Mouse (Mus musculus): Measurements from ENCODE around the gene Zxdb.
"Not testable (repeated sequence)": the region's sequence is repeated elsewhere in the genome, so short reads cannot be mapped to it uniquely, and the experiment has no call there.

Gene Zxdb
- long read RNA-seq, experiment 1: 0 reads
- long read RNA-seq, experiment 2: 0 reads

DNA sequence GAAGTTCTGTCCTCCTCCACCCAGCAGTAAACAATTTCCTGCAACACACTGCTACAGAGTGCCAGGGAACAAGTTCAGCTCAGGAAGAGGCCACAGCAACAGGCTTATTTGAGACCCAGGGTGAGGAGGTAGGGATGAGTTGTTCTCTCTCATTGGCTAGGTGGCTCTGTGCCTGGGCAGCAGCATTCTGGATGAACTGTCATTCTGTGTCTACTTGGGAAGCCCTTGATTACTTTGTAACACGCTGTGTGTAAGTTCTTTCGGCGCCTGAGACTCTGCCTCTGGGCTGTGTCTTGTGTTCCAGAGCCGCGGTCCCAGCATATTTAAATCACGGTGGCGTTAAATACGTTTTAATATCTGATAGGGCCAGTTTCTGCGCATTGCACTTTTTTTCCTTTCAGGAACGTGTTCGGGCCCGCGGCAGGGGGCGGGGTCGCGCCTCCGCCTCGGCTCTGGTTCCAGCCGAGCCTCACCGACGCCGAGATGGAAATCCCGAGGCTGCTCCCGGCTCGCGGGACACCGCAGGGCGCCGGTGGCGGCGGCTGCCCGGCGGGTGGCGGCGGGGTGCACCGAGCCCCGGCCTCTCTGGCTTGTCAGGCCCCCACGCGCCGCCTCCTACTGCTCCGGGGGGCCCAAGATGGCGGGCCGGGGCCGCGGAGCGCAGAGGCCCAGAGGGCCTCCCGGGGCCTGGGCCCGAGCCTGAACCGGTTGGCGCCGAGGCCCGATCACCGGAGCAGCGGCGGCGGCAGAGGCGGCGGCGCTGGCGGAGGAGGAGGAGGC lies at the start of gene Zxdb:
Gene Zxdb (plus strand): TSS at position 378 of the 780 bp plus-strand sequence.
- intact Hi-C loops (cut with DNase I): not testable (repeated sequence)

DNA sequence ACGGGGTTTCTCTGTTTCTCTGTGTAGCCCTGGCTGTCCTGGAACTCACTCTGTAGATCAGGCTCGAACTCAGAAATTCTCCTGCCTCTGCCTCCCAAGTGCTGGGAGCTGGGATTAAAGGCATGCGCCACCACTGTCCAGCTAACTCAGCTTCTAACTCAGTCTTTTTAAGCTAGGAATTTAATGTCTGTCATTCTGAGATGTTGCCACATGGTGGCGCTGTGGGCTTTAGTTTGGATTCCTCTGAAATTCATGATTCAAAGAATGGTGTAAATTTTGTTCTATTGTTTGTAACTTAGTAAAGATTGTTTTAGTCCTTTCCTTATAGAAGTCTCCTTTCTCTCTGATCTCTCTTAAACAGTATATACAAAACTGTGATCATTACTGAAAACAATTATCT lies 49.4 kb upstream of the Zxdb start:
- intact Hi-C loops (cut with DNase I): no loop called here

DNA sequence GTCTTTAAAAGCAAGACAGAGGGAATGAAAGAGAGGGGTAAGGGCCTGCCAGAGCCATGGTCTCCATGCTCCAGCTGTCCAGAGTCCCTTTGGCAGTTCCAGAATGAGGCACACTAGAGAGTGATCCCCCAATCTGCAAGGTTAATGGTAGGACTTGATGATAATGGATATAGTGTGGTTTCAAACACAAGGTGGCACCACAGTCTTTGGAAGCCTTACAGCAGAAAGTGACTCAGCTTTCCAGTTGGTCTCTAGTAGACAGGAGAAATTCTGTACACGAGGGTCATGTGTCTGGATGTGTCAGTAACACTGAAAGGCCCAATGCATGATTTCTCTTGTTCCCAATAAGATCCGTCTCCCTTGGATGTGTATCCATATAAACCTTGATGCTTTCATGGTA lies 42.8 kb upstream of the Zxdb start:
- intact Hi-C loops (cut with DNase I): not testable (repeated sequence)

DNA sequence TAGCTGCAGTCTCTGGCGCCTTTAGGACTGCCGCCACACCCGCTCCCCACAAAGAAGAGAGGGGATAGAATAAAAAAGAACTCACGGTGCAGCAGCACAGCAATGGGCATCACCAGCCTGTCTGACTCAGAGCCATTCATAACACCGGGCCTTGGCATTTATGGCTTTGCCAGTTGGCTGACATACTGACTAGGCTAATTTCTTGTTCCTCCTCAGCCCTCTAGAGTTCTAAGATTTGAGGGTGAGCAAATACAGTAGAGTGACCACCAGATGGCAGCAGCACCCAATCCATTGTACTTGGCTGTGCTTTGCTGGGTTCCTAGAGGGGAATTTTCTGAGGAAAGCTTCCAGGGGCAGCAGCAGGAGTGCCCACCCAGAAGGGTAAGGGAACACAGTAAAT lies 34.8 kb upstream of the Zxdb start:
- intact Hi-C loops (cut with DNase I): not testable (repeated sequence)

DNA sequence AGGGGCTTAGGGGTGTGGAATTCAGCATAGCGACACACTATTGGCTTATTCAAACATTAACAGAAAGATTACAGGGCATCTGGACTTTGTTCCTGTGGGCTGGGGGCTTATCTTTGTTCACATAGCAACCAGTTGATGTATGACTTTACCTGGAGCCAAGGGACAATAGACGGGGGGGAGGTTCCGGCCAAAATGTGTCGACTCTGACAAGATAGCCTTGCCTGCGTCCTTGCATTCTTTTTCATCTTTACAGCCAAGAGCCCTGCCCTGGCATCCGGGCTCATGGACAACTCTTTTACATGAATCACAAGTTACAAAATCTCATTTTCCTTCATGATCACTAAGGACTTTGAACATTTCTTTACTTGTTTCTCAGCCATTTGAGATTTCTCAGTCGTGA lies 17.7 kb upstream of the Zxdb start:
- intact Hi-C loops (cut with DNase I): not testable (repeated sequence)

DNA sequence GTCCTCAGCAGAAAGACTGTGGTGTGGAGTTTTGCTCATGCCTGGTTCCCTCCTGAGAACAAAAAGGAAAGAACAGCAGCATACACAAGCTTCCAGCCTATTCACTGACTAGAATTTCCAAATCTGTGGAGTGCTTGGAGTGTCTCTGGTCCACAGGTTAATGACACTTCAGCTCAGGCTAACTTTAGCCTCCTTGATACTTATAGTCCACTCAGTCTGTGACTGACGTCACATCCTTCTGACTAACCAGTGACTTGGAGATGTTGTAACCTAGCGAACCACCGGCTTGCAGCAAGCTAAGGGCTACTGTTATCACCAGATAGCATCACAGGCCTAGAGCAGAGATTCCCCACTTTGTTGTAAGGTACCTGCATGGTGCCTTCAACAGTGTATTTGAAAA lies 14.6 kb upstream of the Zxdb start:
- intact Hi-C loops (cut with DNase I): not testable (repeated sequence)

DNA sequence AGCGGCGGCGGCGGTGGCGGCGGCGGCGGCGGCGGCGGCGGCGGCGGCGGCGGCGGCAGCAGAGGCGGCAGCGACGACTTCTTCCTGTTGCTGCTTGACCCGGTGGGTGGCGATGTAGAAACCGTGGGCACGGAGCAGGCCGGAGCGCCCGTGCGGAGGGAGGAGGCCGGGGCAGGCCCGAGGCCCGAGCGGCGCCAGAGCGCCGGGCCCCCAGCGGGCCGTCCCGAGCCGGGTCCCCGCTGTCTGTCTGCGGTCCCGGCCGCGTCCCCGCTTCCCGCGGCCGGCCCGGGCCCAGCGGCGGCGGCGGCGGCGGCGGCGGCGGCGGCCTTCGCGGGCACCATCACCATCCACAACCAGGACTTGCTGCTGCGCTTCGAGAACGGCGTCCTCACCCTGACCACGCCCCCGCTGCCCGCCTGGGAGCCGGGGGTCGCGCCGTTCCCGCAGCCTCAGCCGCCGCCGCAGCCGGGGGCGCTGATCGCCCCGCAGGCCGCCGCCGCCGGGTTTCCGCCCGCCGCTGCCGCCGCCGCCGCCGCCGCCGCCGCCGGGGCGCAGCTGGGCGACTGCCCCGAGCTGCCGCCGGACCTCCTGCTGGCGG lies 702 bp downstream of the Zxdb start:
- intact Hi-C loops (cut with DNase I): not testable (repeated sequence)

DNA sequence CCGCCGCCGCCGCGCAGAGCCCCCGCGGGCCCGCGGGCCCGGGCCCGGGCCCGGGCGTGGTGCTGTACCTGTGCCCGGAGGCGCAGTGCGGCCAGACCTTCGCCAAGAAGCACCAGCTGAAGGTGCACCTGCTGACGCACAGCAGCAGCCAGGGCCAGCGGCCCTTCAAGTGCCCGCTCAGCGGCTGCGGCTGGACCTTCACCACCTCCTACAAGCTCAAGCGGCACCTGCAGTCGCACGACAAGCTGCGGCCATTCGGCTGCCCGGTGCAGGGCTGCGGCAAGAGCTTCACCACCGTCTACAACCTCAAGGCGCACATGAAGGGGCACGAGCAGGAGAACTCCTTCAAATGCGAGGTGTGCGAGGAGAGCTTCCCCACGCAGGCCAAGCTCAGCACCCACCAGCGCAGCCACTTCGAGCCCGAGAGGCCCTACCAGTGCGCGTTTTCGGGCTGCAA lies 1.3 kb downstream of the Zxdb start:
- intact Hi-C loops (cut with DNase I): not testable (repeated sequence)

DNA sequence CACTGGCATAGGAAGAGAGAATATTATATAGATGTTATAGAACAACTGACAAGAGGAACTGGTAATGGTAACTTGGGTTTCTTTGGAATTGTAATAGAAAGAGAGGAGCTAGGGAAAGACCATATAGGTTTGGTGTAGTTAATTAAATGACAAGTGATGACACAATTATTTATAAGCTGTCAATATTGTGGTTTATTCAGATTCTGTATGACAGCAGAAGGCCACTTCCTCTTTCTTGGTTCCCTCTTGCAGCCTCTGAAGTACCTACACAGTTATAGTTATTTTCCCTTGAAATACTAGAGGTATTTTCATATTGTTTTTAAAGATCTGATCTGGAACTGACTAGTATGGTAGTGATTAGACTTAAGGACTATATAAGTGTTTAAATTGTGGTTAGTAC lies 7.2 kb downstream of the Zxdb start:
- intact Hi-C loops (cut with DNase I): no loop called here

DNA sequence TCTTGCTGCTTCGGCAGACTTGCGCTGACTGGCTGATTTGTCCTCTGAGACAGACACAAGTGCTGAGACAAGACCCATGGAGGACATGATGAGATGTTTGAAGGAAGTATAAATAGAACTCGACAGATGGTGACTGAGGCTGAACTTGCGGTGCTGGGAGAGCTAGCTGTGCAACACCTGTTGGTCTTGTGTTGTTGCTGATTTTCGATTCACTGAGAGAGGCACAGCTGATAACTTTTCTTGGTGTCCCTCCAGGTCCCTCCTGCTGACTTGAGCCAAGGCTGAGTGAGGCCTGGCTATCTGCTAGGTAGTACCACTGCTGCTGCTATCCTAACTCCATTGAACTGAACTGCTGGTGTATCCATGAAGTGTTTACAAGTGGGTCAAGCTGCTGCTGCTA lies 29.4 kb downstream of the Zxdb start:
- intact Hi-C loops (cut with DNase I): no loop called here

DNA sequence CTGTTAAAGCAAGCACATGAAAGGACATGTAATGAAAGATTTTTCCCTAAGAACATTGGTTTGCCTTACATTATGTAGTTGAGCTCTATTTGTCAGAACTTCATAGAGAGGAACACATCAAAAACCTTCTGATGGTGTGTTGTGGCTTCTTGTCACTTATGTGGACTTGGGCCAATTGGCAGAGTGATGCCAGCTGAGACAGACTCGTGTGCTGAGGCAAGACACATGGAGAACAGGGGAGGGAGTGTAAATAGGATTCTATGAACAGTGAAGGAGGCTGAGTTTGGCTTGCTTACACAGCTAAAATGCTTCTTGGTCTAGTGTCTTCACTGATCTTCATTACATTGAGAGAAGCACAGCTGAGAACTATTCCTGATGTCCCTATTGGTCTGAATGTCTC lies 35.6 kb downstream of the Zxdb start:
- intact Hi-C loops (cut with DNase I): no loop called here

DNA sequence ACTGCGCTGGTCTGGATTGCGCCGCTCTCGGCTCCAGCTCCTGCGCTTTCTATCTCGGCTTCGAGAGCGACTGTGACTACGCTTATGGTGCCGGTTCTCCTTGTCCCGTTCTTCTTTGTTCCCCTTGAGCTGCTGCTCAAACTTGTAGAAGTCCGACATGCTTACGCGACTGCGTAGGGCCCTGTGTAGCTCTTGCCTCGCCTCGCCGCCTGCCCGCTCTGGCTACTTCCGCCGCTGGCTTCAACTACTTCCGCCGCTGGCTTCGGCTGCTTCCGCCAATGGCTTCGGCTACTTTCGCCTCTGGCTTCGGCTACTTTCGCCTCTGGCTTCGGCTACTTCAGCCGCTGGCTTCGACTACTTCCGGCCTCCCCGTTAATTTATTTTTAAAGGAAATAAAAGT lies 49.5 kb downstream of the Zxdb start:
- intact Hi-C loops (cut with DNase I): no loop called here

Data from adrenal gland (tissue).